Comparison of ENCODE assay signal across 14 mouse cellular contexts in the genomic region with DNA sequence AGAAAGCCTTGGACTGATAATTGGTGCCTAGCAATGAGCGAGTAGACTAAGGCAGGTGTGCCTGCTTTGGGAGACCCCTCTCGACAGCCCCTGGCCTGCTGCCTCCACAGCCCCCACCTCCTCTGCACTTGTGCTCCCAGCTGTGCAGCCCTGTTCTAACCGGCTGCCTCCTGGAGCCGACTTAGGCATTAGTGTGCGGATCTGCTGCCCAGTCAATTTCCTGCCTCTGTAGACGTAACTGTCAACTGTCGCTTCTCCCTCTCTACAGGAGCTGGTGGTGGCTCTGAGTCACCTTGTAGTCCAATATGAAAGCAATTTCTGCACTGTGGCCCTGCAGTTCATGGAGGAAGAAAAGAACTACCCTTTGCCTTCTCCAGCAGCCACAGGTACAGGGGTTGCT. TPM values are rescaled to one million over a fixed set of nuclear protein-coding genes. Genes with fewer than 3 reads are reported as not detected.
A peak's percentile ranks its signal among the peaks of the same experiment; 100 is the strongest.
DNase-seq lines count a peak whose midpoint lies in the region; ATAC-seq and TF ChIP-seq lines count a peak whose summit lies in the region.
"Had no signal": no experiment of that assay in that cellular context is flagged by ENCODE, and none has a peak within 500 bp of the region (broad histone marks: within the 10 kb centered on the region; RNA-seq: fewer than 3 reads in every experiment).

No protein-coding gene starts in this region.

- no peak for DNase-seq in heart, postnatal 36 days
- DNase-seq in Muller cell, postnatal 12 days (ENCODE audit: inconsistent ontology term), result peak; percentile 16
- peak; percentile 13 for DNase-seq in liver
- DNase-seq in thymus, adult 18-20 months, result peak; percentile 30 to 55
- no peak for DNase-seq in midbrain, postnatal 0 days (ENCODE audit: low spot score)
- no peak for DNase-seq in right cerebral cortex, postnatal 36 days (ENCODE audit: low spot score in 2 of 2)
- no peak for DNase-seq in left cerebral cortex, postnatal 10 days (ENCODE audit: extremely low spot score in 1 of 2, low spot score in 2 of 2)
- DNase-seq: gastrocnemius, postnatal 25 days; kidney, postnatal 25 days; lung, adult 2 months had no signal

- no peak overlapping the region for H3K4me3 ChIP-seq in heart, embryonic 12.5 days
- H3K4me3 ChIP-seq in midbrain, postnatal 0 days (ENCODE audit: low read depth, low read length), result no peak overlapping the region
- H3K4me3 ChIP-seq: forebrain, embryonic 13.5 days; hindbrain, embryonic 13.5 days; midbrain, embryonic 15.5 days had no signal

- H3K27me3 ChIP-seq in heart, embryonic 12.5 days (replicated peaks), result no peaks in the 10 kb centered on the region
- no peaks in the 10 kb centered on the region for H3K27me3 ChIP-seq in midbrain, postnatal 0 days (ENCODE audit: insufficient read depth, low read length)
- H3K27me3 ChIP-seq: forebrain, embryonic 13.5 days; hindbrain, embryonic 13.5 days; midbrain, embryonic 15.5 days had no signal

- ATAC-seq in heart, embryonic 12.5 days (ENCODE audit: insufficient number of reproducible peaks, low FRiP score), result no peak
- ATAC-seq in midbrain, postnatal 0 days (ENCODE audit: low FRiP score), result no peak
- ATAC-seq: forebrain, embryonic 13.5 days; midbrain, embryonic 15.5 days had no signal

- WGBS in heart, embryonic 12.5 days, result 65% methylated on average over 7 of the region's 7 CpGs
- WGBS in midbrain, postnatal 0 days, result 51% methylated on average over 7 of the region's 7 CpGs

- H3K36me3 ChIP-seq in heart, embryonic 12.5 days, result peaks cover 84% of the 10 kb centered on the region
- H3K36me3 ChIP-seq in midbrain, postnatal 0 days (ENCODE audit: insufficient read depth, low read length), result peaks cover 45% of the 10 kb centered on the region

- H3K27ac ChIP-seq in heart, embryonic 12.5 days (ENCODE audit: poor library complexity, severe bottlenecking), result peak overlapping the region; percentile 25; the same call in 1 of the 2 replicates
- no peak overlapping the region for H3K27ac ChIP-seq in midbrain, postnatal 0 days (ENCODE audit: low read depth, low read length)
- H3K27ac ChIP-seq: forebrain, embryonic 13.5 days; midbrain, embryonic 15.5 days had no signal

- intact Hi-C loops in heart, postnatal 36 days (cut with DNase I), result no loop called here
- intact Hi-C loops in left cerebral cortex, postnatal 10 days (cut with DNase I), result no loop called here

- TF ChIP-seq CTCF in midbrain, postnatal 0 days (IDR thresholded peaks at IDR 0.05), result no peak

- no peaks in the 10 kb centered on the region for H3K9me3 ChIP-seq in heart, embryonic 12.5 days (replicated peaks)
- H3K9me3 ChIP-seq in midbrain, postnatal 0 days (ENCODE audit: low read length), result no peaks in the 10 kb centered on the region
- H3K9me3 ChIP-seq: forebrain, embryonic 13.5 days; hindbrain, embryonic 13.5 days; midbrain, embryonic 15.5 days had no signal

- no peak overlapping the region for H3K9ac ChIP-seq in heart, embryonic 12.5 days
- H3K9ac ChIP-seq in midbrain, postnatal 0 days (replicated peaks; ENCODE audit: low read length, poor library complexity, severe bottlenecking), result no peak overlapping the region
- H3K9ac ChIP-seq: forebrain, embryonic 13.5 days; hindbrain, embryonic 13.5 days; midbrain, embryonic 15.5 days had no signal

- 0 out of 2 replicates have a peak, but pooled peaks cover 7% of the 10 kb centered on the region for H3K4me1 ChIP-seq in heart, embryonic 12.5 days (replicated peaks)
- peaks cover 3% of the 10 kb centered on the region; the same call in 1 of the 2 replicates for H3K4me1 ChIP-seq in midbrain, postnatal 0 days (ENCODE audit: insufficient read depth, low read length)
- H3K4me1 ChIP-seq: forebrain, embryonic 13.5 days had no signal

- no peak overlapping the region for H3K4me2 ChIP-seq in heart, embryonic 12.5 days
- no peak overlapping the region for H3K4me2 ChIP-seq in midbrain, postnatal 0 days (ENCODE audit: low read depth, low read length, poor library complexity, severe bottlenecking)
- H3K4me2 ChIP-seq: forebrain, embryonic 13.5 days; hindbrain, embryonic 13.5 days; midbrain, embryonic 15.5 days had no signal

RNA-seq across cellular contexts. Expression of a gene that starts 57.2 kb away (rescaled TPM):
- polyA plus RNA-seq in heart, embryonic 12.5 days (2016; fragmentation: Nextera tagmentation; extraction: Ambion mirVana), result 67.8 and 70.4 TPM in 2 replicates
- total RNA-seq in heart, postnatal 36 days (2021), result 10 to 100 TPM; 27.9 TPM
- 79.5 and 101 TPM in 2 replicates for total RNA-seq in midbrain, postnatal 0 days (2014; rRNA removed)
- 121 and 129 TPM in 2 replicates for polyA plus RNA-seq in midbrain, postnatal 0 days (2015; fragmentation: Nextera tagmentation; extraction: Ambion mirVana)
- total RNA-seq in left cerebral cortex, postnatal 10 days (2021), result 10 to 100 TPM; 43.0 to 46.9 TPM

Comparison
In these comparisons a context has a peak if more than half of its experiments do, and no peak if none do; other contexts are left out.
1. DNase-seq: peak in Muller cell, postnatal 12 days (single experiment), liver (single experiment) and thymus, adult 18-20 months (2 of 2); none in heart, postnatal 36 days (0 of 2), midbrain, postnatal 0 days (single experiment), right cerebral cortex, postnatal 36 days (0 of 2) and left cerebral cortex, postnatal 10 days (0 of 2).